Mouse (Mus musculus): ENCODE results near the gene Enthd1.

Enthd1 gene

GRCm38 (mm10) chr15:80574211-80575040, 9.5 kb upstream of the Enthd1 start:
- DNase-seq (ENCODE audit: low read depth in 1 of 2, low spot score in 2 of 2): no peak

- DNase-seq (ENCODE audit: low read depth in 1 of 2, low spot score in 2 of 2): no peak
Observed at GRCm38 (mm10) chr15:80572811-80573520, 8.0 kb upstream of the Enthd1 start.

GRCm38 (mm10) chr15:80572291-80572690, 7.3 kb upstream of the Enthd1 start, which contains the start of gene Grap2:
Gene Grap2 (plus strand): TSS chr15:80572594.
- peak; percentile 16 to 58 for DNase-seq (ENCODE audit: low read depth in 1 of 2, low spot score in 2 of 2)

- no peak for DNase-seq (ENCODE audit: low read depth in 1 of 2, low spot score in 2 of 2)
Observed at GRCm38 (mm10) chr15:80571611-80572010, 6.7 kb upstream of the Enthd1 start.

- no peak for DNase-seq (ENCODE audit: low read depth in 1 of 2, low spot score in 2 of 2)
Observed at GRCm38 (mm10) chr15:80570226-80570625, 5.3 kb upstream of the Enthd1 start.

GRCm38 (mm10) chr15:80569205-80569604, 4.2 kb upstream of the Enthd1 start:
- DNase-seq (ENCODE audit: low read depth in 1 of 2, low spot score in 2 of 2): no peak

- DNase-seq (ENCODE audit: low read depth in 1 of 2, low spot score in 2 of 2): no peak
Observed at GRCm38 (mm10) chr15:80567731-80568130, 2.8 kb upstream of the Enthd1 start.

- DNase-seq (ENCODE audit: low read depth in 1 of 2, low spot score in 2 of 2): no peak
Observed at GRCm38 (mm10) chr15:80567139-80567538, 2.2 kb upstream of the Enthd1 start.

- no peak for DNase-seq (ENCODE audit: low read depth in 1 of 2, low spot score in 2 of 2)
Observed at GRCm38 (mm10) chr15:80566696-80567095, 1.7 kb upstream of the Enthd1 start.

GRCm38 (mm10) chr15:80563634-80564208, 1.2 kb downstream of the Enthd1 start:
- DNase-seq (ENCODE audit: low read depth in 1 of 2, low spot score in 2 of 2): peak; percentile 22 to 38

GRCm38 (mm10) chr15:80562446-80562845, 2.5 kb downstream of the Enthd1 start:
- DNase-seq (ENCODE audit: low read depth in 1 of 2, low spot score in 2 of 2): no peak

- DNase-seq (ENCODE audit: low read depth in 1 of 2, low spot score in 2 of 2): peak; percentile 31 to 49
Observed at GRCm38 (mm10) chr15:80560646-80561580, 4.0 kb downstream of the Enthd1 start.

- DNase-seq (ENCODE audit: low read depth in 1 of 2, low spot score in 2 of 2): no peak
Observed at GRCm38 (mm10) chr15:80559978-80560377, 5.0 kb downstream of the Enthd1 start.

GRCm38 (mm10) chr15:80559534-80559933, 5.4 kb downstream of the Enthd1 start:
- DNase-seq (ENCODE audit: low read depth in 1 of 2, low spot score in 2 of 2): no peak

GRCm38 (mm10) chr15:80557745-80558144, 7.2 kb downstream of the Enthd1 start:
- no peak for DNase-seq (ENCODE audit: low read depth in 1 of 2, low spot score in 2 of 2)

- DNase-seq (ENCODE audit: low read depth in 1 of 2, low spot score in 2 of 2): no peak
Observed at GRCm38 (mm10) chr15:80556021-80556420, 8.9 kb downstream of the Enthd1 start.

GRCm38 (mm10) chr15:80554860-80555822, 9.8 kb downstream of the Enthd1 start:
- no peak for DNase-seq (ENCODE audit: low read depth in 1 of 2, low spot score in 2 of 2)

GRCm38 (mm10) chr15:80545430-80545829, 19.5 kb downstream of the Enthd1 start:
- DNase-seq (ENCODE audit: low read depth in 1 of 2, low spot score in 2 of 2): no peak

- no peak for DNase-seq (ENCODE audit: low read depth in 1 of 2, low spot score in 2 of 2)
Observed at GRCm38 (mm10) chr15:80544115-80544514, 20.8 kb downstream of the Enthd1 start.

All from monocyte, adult 2 months (primary cell).